Mouse (Mus musculus): ENCODE results near the gene Snrnp25.

Gene Snrnp25

DNA sequence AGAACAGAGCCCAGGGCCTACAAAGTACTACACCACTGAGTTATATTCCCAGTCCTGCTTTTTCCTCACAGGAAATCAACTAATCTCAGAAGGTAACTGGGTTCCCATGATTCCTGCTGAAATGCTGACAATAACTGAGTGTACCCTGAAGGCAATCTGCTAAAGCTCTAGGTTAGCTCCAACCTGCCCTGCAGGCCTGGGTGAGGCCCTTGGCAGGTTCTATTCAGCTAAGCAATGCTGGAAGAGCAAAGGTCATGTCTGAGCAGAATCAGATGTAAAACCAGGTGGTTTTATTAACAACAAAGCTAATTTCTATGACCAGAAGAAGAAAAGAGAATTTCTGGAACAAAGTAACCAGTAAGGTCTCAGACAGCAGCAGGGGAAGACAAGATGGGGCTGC is 36.2 kb downstream of the Snrnp25 start:
- DNase-seq (ENCODE audit: inconsistent age in 2 of 2, low spot score in 1 of 2) = no peak

DNA sequence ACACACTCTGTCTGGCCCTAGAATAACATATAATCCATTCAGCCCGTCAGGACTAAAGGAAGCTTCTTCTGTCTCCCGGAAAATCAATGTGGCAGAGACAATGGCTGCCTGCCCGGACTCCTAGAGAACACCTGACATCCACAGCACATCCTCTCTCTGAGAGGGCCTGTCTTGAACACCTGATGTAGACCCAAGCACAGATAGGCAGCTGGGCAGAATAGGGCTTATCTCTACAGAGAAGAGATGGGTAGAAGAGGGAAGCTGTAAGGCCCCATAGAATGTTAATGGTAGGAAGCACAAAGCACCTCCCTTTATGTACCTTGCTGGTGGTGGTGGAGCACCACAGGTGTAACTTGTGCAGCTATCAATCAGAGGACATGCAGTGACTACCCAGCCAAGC is 37.0 kb downstream of the Snrnp25 start:
- no peak for DNase-seq (ENCODE audit: inconsistent age in 2 of 2, low spot score in 1 of 2)

DNA sequence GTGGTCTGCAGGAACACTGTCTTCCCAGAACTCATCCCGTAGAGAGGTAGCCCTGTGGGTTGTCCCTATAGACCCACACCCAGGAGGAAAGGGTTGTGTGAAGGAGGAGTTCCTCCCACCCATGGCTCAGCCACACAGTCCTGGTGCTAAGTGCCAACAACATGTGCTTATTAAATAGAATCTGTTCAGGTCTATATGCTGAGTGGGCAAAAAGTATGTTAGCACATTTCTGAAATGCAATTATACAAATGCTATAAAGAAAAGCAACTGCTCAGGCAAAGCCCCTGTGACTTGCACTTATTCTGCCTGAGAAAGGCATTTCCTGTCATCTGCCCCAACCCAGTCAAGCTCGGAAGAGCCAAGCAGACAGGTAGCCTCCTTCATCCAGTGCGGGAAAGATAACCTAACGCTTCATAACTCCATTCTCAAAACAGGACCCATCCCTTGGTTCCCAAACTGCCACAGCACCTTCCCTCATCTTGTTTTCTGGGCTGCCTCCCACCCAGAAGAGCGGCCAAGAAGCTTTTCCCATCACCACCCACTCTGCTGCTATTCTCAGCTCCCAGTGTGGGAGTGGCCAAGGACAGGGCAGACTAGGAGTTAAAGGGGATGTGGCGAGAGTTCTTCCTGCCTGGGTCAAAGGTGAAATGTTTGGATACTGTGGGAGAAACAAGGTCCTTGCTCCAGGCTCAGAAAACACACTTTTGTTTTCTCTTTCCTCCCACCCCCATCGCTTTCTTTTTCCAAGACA is 38.2 kb downstream of the Snrnp25 start:
- peak in 1 of 2 experiments; percentile 36 for DNase-seq (ENCODE audit: inconsistent age in 2 of 2, low spot score in 1 of 2)

DNA sequence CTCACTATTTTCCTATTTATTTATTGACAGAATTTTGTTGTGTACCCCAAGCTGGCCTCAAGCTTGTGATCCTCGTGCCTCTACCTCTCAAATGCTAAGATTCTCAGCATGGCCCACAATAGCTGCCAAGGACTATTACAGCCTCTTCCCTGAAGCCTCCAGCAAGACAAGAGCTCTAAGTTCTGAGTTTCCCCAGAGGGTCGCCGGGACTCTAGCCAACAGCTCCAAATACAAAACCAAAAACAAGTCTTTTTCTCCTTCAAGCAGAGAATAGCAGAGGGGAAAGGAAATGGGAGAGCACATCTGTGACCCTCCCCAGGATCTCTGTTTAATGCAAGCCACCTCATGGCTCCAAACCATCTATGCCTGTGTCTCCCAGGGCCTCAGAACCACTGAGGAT is 38.8 kb downstream of the Snrnp25 start:
- DNase-seq (ENCODE audit: inconsistent age in 2 of 2, low spot score in 1 of 2) = no peak

DNA sequence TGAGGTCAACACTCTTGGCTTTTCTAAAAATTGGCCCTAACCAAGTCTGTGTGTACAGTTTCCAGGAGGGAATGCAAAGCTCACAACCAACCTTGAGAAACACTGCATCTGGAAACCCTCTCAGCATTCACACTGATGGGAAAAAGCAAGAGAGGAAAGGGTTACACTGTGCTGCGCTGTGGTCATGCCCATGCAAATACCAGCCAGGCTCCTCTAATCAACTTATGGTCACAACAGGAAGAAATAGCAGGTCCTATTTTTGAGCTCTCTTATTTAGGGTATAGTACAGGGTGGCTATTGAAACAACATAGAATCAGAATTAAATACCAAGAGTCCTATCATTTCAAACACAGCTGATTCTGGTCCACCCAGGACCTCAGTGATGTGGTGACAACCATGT is 39.4 kb downstream of the Snrnp25 start:
- DNase-seq (ENCODE audit: inconsistent age in 2 of 2, low spot score in 1 of 2) = no peak

DNA sequence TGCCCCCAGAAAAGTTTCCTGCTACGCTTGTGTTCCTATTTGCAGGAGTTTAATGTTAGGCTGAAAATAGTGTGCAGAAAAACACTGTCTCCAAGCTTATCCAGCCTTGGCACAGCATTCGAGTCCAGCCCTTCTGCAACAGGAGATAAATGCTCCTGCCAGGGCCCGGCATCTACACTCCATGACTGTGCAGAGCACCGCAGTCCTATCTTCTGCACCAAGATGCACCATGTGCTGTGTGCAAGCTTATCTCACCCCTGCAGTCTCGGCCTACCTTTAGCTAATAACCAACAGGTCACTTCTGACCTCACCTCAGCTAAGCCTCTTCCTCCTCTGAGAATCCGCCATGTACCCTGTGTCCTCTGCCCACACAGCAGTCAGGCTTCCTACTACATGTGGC is 40.4 kb downstream of the Snrnp25 start:
- DNase-seq (ENCODE audit: inconsistent age in 2 of 2, low spot score in 1 of 2) = no peak

DNA sequence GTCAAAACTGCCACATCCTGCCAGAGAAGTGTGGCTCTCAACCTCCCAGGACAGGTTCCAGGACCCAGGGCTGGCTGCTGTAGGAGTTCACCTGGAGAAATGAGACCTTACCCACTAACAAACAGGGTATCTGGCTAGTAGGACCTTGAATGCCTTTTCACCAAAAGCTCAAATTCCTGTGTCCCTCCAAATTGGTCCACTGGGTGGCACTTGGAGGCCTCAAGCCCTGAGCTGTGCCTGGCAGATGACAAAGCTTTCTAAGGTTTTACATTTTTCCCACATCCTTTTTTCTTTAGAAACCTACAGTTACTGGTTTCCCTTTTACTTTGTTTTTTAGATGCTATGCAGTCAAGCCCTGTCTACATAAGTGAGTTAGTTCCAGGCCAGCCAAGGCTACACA is 41.9 kb downstream of the Snrnp25 start:
- DNase-seq (ENCODE audit: inconsistent age in 2 of 2, low spot score in 1 of 2) = peak in 1 of 2 experiments; percentile 51

DNA sequence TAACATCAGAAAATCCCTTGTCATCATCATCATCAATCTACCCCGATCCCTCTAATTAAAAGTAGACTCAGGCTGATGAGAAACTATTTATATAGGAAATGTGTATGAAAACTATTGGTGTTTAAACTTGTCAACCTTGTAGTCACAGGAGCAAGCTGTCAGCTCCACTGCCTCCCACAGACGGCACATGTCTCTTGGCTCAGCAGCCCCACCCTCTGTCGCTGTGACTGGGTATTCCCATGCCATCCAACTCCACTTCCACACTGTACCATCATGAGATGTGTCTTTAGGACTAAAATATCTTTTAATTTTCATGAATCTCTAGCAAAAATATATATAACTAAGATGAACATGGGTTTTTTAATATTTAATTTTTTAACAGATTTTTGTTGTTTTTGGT is 43.1 kb downstream of the Snrnp25 start:
- DNase-seq (ENCODE audit: inconsistent age in 2 of 2, low spot score in 1 of 2) = no peak

DNA sequence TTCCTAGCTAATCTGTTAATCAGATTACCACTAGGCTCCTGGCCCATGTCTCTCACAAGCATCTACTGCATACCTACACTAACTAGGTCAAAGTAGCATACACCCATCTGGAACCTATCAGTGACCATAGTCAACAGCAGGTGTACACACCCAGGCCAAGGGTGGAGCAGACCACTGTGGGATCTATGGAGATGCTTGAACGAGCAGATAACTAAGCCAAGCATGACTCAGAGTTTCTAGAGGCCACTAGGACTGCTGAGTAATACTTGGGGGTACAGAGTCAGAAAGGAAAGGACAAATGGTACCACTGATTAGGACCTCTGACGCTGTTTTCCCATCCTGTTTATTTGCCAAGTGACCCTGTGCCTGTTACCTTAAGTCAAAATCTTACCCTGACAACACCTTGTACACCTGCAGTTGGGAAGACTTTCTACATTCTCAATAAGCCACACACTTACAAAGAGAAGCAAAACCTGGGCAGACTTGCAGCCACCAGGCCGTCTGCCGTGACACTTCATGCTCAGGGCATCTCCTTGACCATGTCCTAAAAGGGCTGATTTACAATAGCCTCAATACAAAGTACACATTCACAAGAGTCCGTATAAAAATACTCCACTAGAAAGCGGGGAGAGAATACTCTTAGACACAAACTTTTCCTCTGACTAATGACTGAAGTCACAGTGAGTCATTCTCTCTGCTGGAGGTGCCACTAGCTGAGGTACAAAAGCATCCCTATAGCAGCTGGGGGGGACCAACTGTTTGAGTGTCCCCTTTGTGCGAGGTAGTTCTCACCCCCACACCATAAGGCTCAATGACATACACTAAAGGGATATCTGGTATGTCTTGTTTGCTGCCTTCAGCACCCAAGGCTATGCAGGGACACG is 45.9 kb downstream of the Snrnp25 start:
- peak; percentile 47 to 69 for DNase-seq (ENCODE audit: inconsistent age in 2 of 2, low spot score in 1 of 2)

DNA sequence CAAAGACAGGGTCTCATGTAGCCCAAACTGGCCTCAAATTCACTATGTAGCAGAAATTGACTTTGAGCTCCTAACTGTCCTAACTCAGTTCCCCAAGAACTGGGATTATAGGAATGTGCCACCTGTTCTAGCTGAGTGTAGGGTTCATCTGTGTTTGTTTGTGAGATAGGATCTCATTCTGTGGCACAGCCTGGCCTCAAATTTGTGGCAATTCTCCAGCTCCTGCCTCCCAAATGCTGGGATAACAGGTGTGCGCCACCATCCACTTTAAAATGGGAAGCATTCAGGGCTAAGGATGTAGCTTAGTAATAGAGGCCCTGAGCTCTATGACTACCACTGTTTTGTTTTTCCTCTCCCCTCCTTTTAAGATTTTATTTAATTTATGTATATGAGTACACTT is 47.9 kb downstream of the Snrnp25 start:
- no peak for DNase-seq (ENCODE audit: inconsistent age in 2 of 2, low spot score in 1 of 2)

DNA sequence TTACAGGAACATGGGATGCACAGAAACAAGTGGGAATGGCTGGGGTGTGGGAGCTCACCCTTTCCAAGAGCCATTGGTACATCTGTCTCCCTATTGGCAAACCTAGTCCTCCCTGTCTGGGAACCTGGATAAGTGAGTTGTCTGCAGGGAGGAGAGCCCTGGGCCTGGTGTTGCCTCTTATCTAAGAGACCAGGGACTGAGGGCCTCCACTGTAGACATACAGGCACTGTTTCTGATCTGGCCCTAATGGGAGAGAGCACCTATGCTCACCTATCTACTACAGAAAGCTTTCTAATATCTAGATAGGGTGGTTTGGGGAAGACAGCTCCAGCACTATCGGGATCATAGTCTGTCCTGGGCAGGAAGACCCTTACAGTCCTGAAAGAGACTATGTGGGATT is 50.9 kb downstream of the Snrnp25 start:
- DNase-seq (ENCODE audit: inconsistent age in 2 of 2, low spot score in 1 of 2) = no peak

DNA sequence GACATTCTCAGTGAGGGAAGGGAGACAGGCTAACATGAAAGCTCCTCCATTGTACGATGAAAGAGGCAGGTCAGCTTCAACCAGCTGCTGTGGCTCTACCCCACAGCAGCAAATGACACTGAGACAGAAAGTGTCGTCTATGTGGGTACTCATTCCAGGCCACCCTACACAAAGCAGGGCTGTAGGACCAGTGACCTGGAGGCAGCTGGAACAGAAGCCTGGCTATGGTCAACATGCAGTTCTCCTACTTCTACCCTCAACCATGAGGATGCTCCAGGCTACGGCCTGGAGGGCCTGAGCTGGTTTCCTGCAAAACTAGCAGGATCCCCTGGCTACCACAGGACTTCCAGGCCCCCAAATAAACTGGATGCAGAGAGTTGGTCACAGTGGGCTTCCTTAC is 51.4 kb downstream of the Snrnp25 start:
- no peak for DNase-seq (ENCODE audit: inconsistent age in 2 of 2, low spot score in 1 of 2)
